Mouse (Mus musculus) forebrain, embryonic 16.5 days (tissue): ENCODE data around the gene Lmntd1. TPM values are rescaled to one million over a fixed set of nuclear protein-coding genes. Genes with fewer than 3 reads are reported as not detected.

ENCODE experiments used
- ATAC-seq: fragments of 200-750 bp; cut with Nextera tagmentation; 2 replicates; pipeline ENCODE4 v1.8.0; 2017; ENCODE audit warnings: mild to moderate bottlenecking, moderate library complexity
- H3K27ac ChIP-seq: fragments of 300-500 bp; sonication (generic); 2 replicates; pipeline ENCODE4 v1.5.1; 2014; ENCODE audit warnings: low read length, control low read depth
- H3K27me3 ChIP-seq: fragments of 300-500 bp; sonication (generic); replicated peaks from 2 replicates; pipeline ENCODE4 v1.6.1; 2014; ENCODE audit warnings: low read length; ENCODE audit not compliant: control insufficient read depth, insufficient read depth
- H3K36me3 ChIP-seq: fragments of 300-500 bp; sonication (generic); 2 replicates; pipeline ENCODE4 v1.6.1; 2014; ENCODE audit not compliant: control insufficient read depth, insufficient read depth
- H3K4me1 ChIP-seq: fragments of 300-500 bp; sonication (generic); replicated peaks from 2 replicates; pipeline ENCODE4 v1.6.1; 2014; ENCODE audit warnings: low read length; ENCODE audit not compliant: control insufficient read depth, insufficient read depth
- H3K4me2 ChIP-seq: fragments of 300-500 bp; sonication (generic); 2 replicates; pipeline ENCODE4 v1.6.1; 2014; ENCODE audit warnings: mild to moderate bottlenecking, low read length, control low read depth
- H3K4me3 ChIP-seq: fragments of 300-500 bp; sonication (generic); replicated peaks from 2 replicates; pipeline ENCODE4 v1.5.1; 2014; ENCODE audit warnings: mild to moderate bottlenecking, low read length, control low read depth
- H3K9ac ChIP-seq: fragments of 300-500 bp; sonication (generic); replicated peaks from 2 replicates; pipeline ENCODE4 v1.6.1; 2014; ENCODE audit warnings: low read depth, low read length, control low read depth
- H3K9me3 ChIP-seq: fragments of 300-500 bp; sonication (generic); 2 replicates; pipeline ENCODE4 v1.6.1; 2016; ENCODE audit warnings: low read length; ENCODE audit not compliant: control insufficient read depth
- WGBS: fragments of 180-500 bp; shearing (Covaris S2); extraction: QIAGEN DNeasy Blood & Tissue Kit; methylation state at CpG from one replicate; pipeline ENCODE4 v1.1.7; 2014; 5-methylcytosine and 5-hydroxymethylcytosine counted together
- polyA plus RNA-seq: library from polyadenylated mRNA; unstranded; fragments of >200 nt; fragmentation: Nextera tagmentation; extraction: Ambion mirVana; gene quantifications from 2 replicates; pipeline ENCODE4 v1.2.1, GENCODE M21; 2015

Lmntd1 gene
- polyA plus RNA-seq, 1 experiment from 2014 or later = 0.73 TPM

- no peak overlapping the region for H3K4me2 ChIP-seq
- H3K4me3 ChIP-seq = no peak overlapping the region
- peaks cover 5% of the 10 kb centered on the region; the same call in 1 of the 2 replicates for H3K4me1 ChIP-seq
- H3K9me3 ChIP-seq = no peaks in the 10 kb centered on the region
- H3K36me3 ChIP-seq = no peaks in the 10 kb centered on the region
- 91% methylated on average over 10 of the region's 10 CpGs for WGBS
- H3K9ac ChIP-seq = no peak overlapping the region
- no peaks in the 10 kb centered on the region for H3K27me3 ChIP-seq
- ATAC-seq = no peak
- H3K27ac ChIP-seq = no peak overlapping the region
These were observed 178.4 kb downstream of the Lmntd1 start for GRCm38 (mm10) chr6:145435764-145436163.

- ATAC-seq = no peak
- Histone ChIP-seq H3K36me3 (no peaks in the 10 kb centered on the region), H3K9me3 (no peaks in the 10 kb centered on the region), H3K9ac (no peak overlapping the region), H3K27me3 (no peaks in the 10 kb centered on the region), H3K4me1 (peaks cover 5% of the 10 kb centered on the region; the same call in 1 of the 2 replicates), H3K27ac (no peak overlapping the region), H3K4me3 (no peak overlapping the region), H3K4me2 (no peak overlapping the region)
- 85% methylated on average over 1 of the region's 1 CpGs for WGBS
These were observed 179.0 kb downstream of the Lmntd1 start for GRCm38 (mm10) chr6:145435156-145435555.

GRCm38 (mm10) chr6:145433897-145434296, 180.2 kb downstream of the Lmntd1 start:
- Histone ChIP-seq H3K9me3 (no peaks in the 10 kb centered on the region), H3K4me2 (no peak overlapping the region), H3K9ac (no peak overlapping the region), H3K27ac (no peak overlapping the region), H3K4me1 (peaks cover 5% of the 10 kb centered on the region; the same call in 1 of the 2 replicates), H3K36me3 (no peaks in the 10 kb centered on the region), H3K27me3 (no peaks in the 10 kb centered on the region), H3K4me3 (no peak overlapping the region)
- 80% methylated on average over 8 of the region's 8 CpGs for WGBS
- no peak for ATAC-seq

GRCm38 (mm10) chr6:145432711-145433708, 181.1 kb downstream of the Lmntd1 start:
- Histone ChIP-seq H3K9me3 (no peaks in the 10 kb centered on the region), H3K4me3 (no peak overlapping the region), H3K36me3 (no peaks in the 10 kb centered on the region), H3K4me2 (no peak overlapping the region), H3K27ac (no peak overlapping the region), H3K4me1 (peaks cover 5% of the 10 kb centered on the region; the same call in 1 of the 2 replicates), H3K27me3 (no peaks in the 10 kb centered on the region), H3K9ac (no peak overlapping the region)
- ATAC-seq = peak; percentile 72
- 68% methylated on average over 11 of the region's 11 CpGs for WGBS

GRCm38 (mm10) chr6:145431747-145432146, 182.4 kb downstream of the Lmntd1 start:
- Histone ChIP-seq H3K4me3 (no peak overlapping the region), H3K27me3 (no peaks in the 10 kb centered on the region), H3K9me3 (no peaks in the 10 kb centered on the region), H3K9ac (no peak overlapping the region), H3K36me3 (no peaks in the 10 kb centered on the region), H3K27ac (no peak overlapping the region), H3K4me1 (peaks cover 5% of the 10 kb centered on the region; the same call in 1 of the 2 replicates), H3K4me2 (no peak overlapping the region)
- no peak for ATAC-seq
- 80% methylated on average over 14 of the region's 14 CpGs for WGBS

- Histone ChIP-seq H3K4me2 (no peak overlapping the region), H3K4me3 (no peak overlapping the region), H3K27me3 (no peaks in the 10 kb centered on the region), H3K9ac (no peak overlapping the region), H3K4me1 (no peaks in the 10 kb centered on the region), H3K9me3 (no peaks in the 10 kb centered on the region), H3K27ac (no peak overlapping the region), H3K36me3 (no peaks in the 10 kb centered on the region)
- no peak for ATAC-seq
- WGBS = 82% methylated on average over 15 of the region's 15 CpGs
These were observed 186.7 kb downstream of the Lmntd1 start for GRCm38 (mm10) chr6:145427411-145427810.

- Histone ChIP-seq H3K4me2 (no peak overlapping the region), H3K4me1 (no peaks in the 10 kb centered on the region), H3K27ac (no peak overlapping the region), H3K9me3 (no peaks in the 10 kb centered on the region), H3K36me3 (no peaks in the 10 kb centered on the region), H3K4me3 (no peak overlapping the region), H3K9ac (no peak overlapping the region), H3K27me3 (no peaks in the 10 kb centered on the region)
- ATAC-seq = no peak
- 74% methylated on average over 10 of the region's 10 CpGs for WGBS
These were observed 187.6 kb downstream of the Lmntd1 start for GRCm38 (mm10) chr6:145426501-145426900.

- Histone ChIP-seq H3K27me3 (no peaks in the 10 kb centered on the region), H3K4me2 (no peak overlapping the region), H3K36me3 (no peaks in the 10 kb centered on the region), H3K4me1 (no peaks in the 10 kb centered on the region), H3K4me3 (no peak overlapping the region), H3K27ac (no peak overlapping the region), H3K9ac (no peak overlapping the region), H3K9me3 (no peaks in the 10 kb centered on the region)
- WGBS = 79% methylated on average over 1 of the region's 1 CpGs
- ATAC-seq = no peak
These were observed 190.0 kb downstream of the Lmntd1 start for GRCm38 (mm10) chr6:145424156-145424555.

GRCm38 (mm10) chr6:145423484-145423883, 190.6 kb downstream of the Lmntd1 start:
- H3K36me3 ChIP-seq = no peaks in the 10 kb centered on the region
- WGBS = 78% methylated on average over 12 of the region's 12 CpGs
- H3K4me2 ChIP-seq = no peak overlapping the region
- H3K27me3 ChIP-seq = no peaks in the 10 kb centered on the region
- no peaks in the 10 kb centered on the region for H3K9me3 ChIP-seq
- ATAC-seq = no peak
- no peak overlapping the region for H3K27ac ChIP-seq
- no peak overlapping the region for H3K9ac ChIP-seq
- no peaks in the 10 kb centered on the region for H3K4me1 ChIP-seq
- no peak overlapping the region for H3K4me3 ChIP-seq
